Mouse (Mus musculus) hindbrain, embryonic 14.5 days (tissue): ENCODE data around the gene Rps6kc1. TPM values are rescaled to one million over a fixed set of nuclear protein-coding genes. Genes with fewer than 3 reads are reported as not detected.

Experiments used
- ATAC-seq: fragments of 200-750 bp; cut with Nextera tagmentation; 2 replicates; pipeline ENCODE4 v1.8.0; 2017; ENCODE audit warnings: moderate number of reproducible peaks, mild to moderate bottlenecking, moderate TSS enrichment, moderate library complexity; ENCODE audit not compliant: low FRiP score
- DNase-seq: peaks from one replicate; pipeline ENCODE4 v3.0.0-alpha.2; 2015; ENCODE audit warnings: low spot score
- H3K27ac ChIP-seq: fragments of 300-500 bp; sonication (generic); 2 replicates; pipeline ENCODE4 v1.5.1; 2014; ENCODE audit warnings: mild to moderate bottlenecking, moderate library complexity
- H3K27me3 ChIP-seq: fragments of 300-500 bp; sonication (generic); 2 replicates; pipeline ENCODE4 v1.6.1; 2014; ENCODE audit warnings: mild to moderate bottlenecking, low read length, mixed read lengths; ENCODE audit not compliant: control insufficient read depth, insufficient read depth
- H3K36me3 ChIP-seq: fragments of 300-500 bp; sonication (generic); replicated peaks from 2 replicates; pipeline ENCODE4 v1.6.1; 2014; ENCODE audit not compliant: control insufficient read depth, insufficient read depth
- H3K4me1 ChIP-seq: fragments of 300-500 bp; sonication (generic); replicated peaks from 2 replicates; pipeline ENCODE4 v1.6.1; 2014; ENCODE audit warnings: antibody characterized with exemption, low read length, mixed read lengths; ENCODE audit not compliant: control insufficient read depth, insufficient read depth
- H3K4me2 ChIP-seq: fragments of 300-500 bp; sonication (generic); replicated peaks from 2 replicates; pipeline ENCODE4 v1.6.1; 2014; ENCODE audit warnings: mild to moderate bottlenecking, moderate library complexity
- H3K4me3 ChIP-seq: fragments of 300-500 bp; sonication (generic); replicated peaks from 2 replicates; pipeline ENCODE4 v1.5.1; 2014; ENCODE audit warnings: mild to moderate bottlenecking, low read length
- H3K9ac ChIP-seq: fragments of 300-500 bp; sonication (generic); 2 replicates; pipeline ENCODE4 v1.6.1; 2014
- H3K9me3 ChIP-seq: fragments of 300-500 bp; sonication (generic); 2 replicates; pipeline ENCODE4 v1.6.1; 2016; ENCODE audit warnings: low read length; ENCODE audit not compliant: control insufficient read depth
- WGBS: fragments of 180-500 bp; shearing (Covaris S2); extraction: QIAGEN DNeasy Blood & Tissue Kit; methylation state at CpG from one replicate; pipeline ENCODE4 v1.1.7; 2014; 5-methylcytosine and 5-hydroxymethylcytosine counted together
- polyA plus RNA-seq: library from polyadenylated mRNA; unstranded; fragments of >200 nt; fragmentation: Nextera tagmentation; extraction: Ambion mirVana; gene quantifications from 2 replicates; pipeline ENCODE4 v1.2.1, GENCODE M21; 2014

Rps6kc1 gene
- polyA plus RNA-seq, 1 experiment from 2014 or later = 27.7 TPM

- peaks cover 7% of the 10 kb centered on the region; the same call in 1 of the 2 replicates for H3K36me3 ChIP-seq
- WGBS = 54% methylated on average over 3 of the region's 3 CpGs
- no peak for DNase-seq
- H3K4me2 ChIP-seq = no peak overlapping the region
- no peak overlapping the region for H3K27ac ChIP-seq
- no peak for ATAC-seq
- no peaks in the 10 kb centered on the region for H3K27me3 ChIP-seq
- H3K9ac ChIP-seq = no peak overlapping the region
- H3K9me3 ChIP-seq = no peaks in the 10 kb centered on the region
- no peaks in the 10 kb centered on the region for H3K4me1 ChIP-seq
- H3K4me3 ChIP-seq = no peak overlapping the region
Measured at GRCm38 (mm10) chr1:190854465-190854864, 57.1 kb downstream of the Rps6kc1 start.

GRCm38 (mm10) chr1:190849162-190849865, 62.3 kb downstream of the Rps6kc1 start:
- H3K36me3 ChIP-seq = 0 out of 2 replicates have a peak, but pooled peaks cover 1% of the 10 kb centered on the region
- DNase-seq = no peak
- H3K9me3 ChIP-seq = no peaks in the 10 kb centered on the region
- 71% methylated on average over 11 of the region's 11 CpGs for WGBS
- H3K4me3 ChIP-seq = no peak overlapping the region
- no peak for ATAC-seq
- no peaks in the 10 kb centered on the region for H3K27me3 ChIP-seq
- no peak overlapping the region for H3K27ac ChIP-seq
- H3K4me2 ChIP-seq = no peak overlapping the region
- no peak overlapping the region for H3K9ac ChIP-seq
- H3K4me1 ChIP-seq = no peaks in the 10 kb centered on the region

GRCm38 (mm10) chr1:190848676-190849075, 62.9 kb downstream of the Rps6kc1 start:
- DNase-seq = no peak
- Histone ChIP-seq H3K27me3 (no peaks in the 10 kb centered on the region), H3K4me2 (no peak overlapping the region), H3K27ac (no peak overlapping the region), H3K36me3 (peaks cover 8% of the 10 kb centered on the region; the same call in 1 of the 2 replicates), H3K9me3 (no peaks in the 10 kb centered on the region), H3K9ac (no peak overlapping the region), H3K4me3 (no peak overlapping the region), H3K4me1 (no peaks in the 10 kb centered on the region)
- 48% methylated on average over 3 of the region's 3 CpGs for WGBS
- ATAC-seq = no peak

GRCm38 (mm10) chr1:190846956-190847355, 64.6 kb downstream of the Rps6kc1 start:
- H3K27me3 ChIP-seq = no peaks in the 10 kb centered on the region
- ATAC-seq (no peak), DNase-seq (no peak)
- H3K4me3 ChIP-seq = no peak overlapping the region
- no peaks in the 10 kb centered on the region for H3K9me3 ChIP-seq
- H3K4me1 ChIP-seq = no peaks in the 10 kb centered on the region
- H3K9ac ChIP-seq = no peak overlapping the region
- WGBS = 81% methylated on average over 3 of the region's 3 CpGs
- peaks cover 21% of the 10 kb centered on the region for H3K36me3 ChIP-seq
- H3K27ac ChIP-seq = no peak overlapping the region
- no peak overlapping the region for H3K4me2 ChIP-seq

- Histone ChIP-seq H3K9me3 (no peaks in the 10 kb centered on the region), H3K27me3 (no peaks in the 10 kb centered on the region), H3K4me3 (no peak overlapping the region), H3K9ac (no peak overlapping the region), H3K4me1 (no peaks in the 10 kb centered on the region), H3K36me3 (peaks cover 21% of the 10 kb centered on the region), H3K4me2 (no peak overlapping the region), H3K27ac (no peak overlapping the region)
- WGBS = 87% methylated on average over 11 of the region's 11 CpGs
- DNase-seq (no peak), ATAC-seq (no peak)
Measured at GRCm38 (mm10) chr1:190846074-190846730, 65.4 kb downstream of the Rps6kc1 start.

GRCm38 (mm10) chr1:190845419-190845818, 66.2 kb downstream of the Rps6kc1 start:
- Histone ChIP-seq H3K27ac (no peak overlapping the region), H3K9me3 (no peaks in the 10 kb centered on the region), H3K4me3 (no peak overlapping the region), H3K9ac (no peak overlapping the region), H3K27me3 (no peaks in the 10 kb centered on the region), H3K36me3 (peaks cover 27% of the 10 kb centered on the region), H3K4me1 (no peaks in the 10 kb centered on the region), H3K4me2 (no peak overlapping the region)
- ATAC-seq = no peak
- DNase-seq = no peak
- WGBS = 81% methylated on average over 4 of the region's 4 CpGs

GRCm38 (mm10) chr1:190844356-190844755, 67.2 kb downstream of the Rps6kc1 start:
- no peak overlapping the region for H3K27ac ChIP-seq
- no peak overlapping the region for H3K9ac ChIP-seq
- DNase-seq (no peak), ATAC-seq (no peak)
- no peaks in the 10 kb centered on the region for H3K4me1 ChIP-seq
- no peak overlapping the region for H3K4me3 ChIP-seq
- H3K4me2 ChIP-seq = no peak overlapping the region
- no peaks in the 10 kb centered on the region for H3K9me3 ChIP-seq
- WGBS = 66% methylated on average over 11 of the region's 11 CpGs
- H3K36me3 ChIP-seq = peaks cover 27% of the 10 kb centered on the region
- no peaks in the 10 kb centered on the region for H3K27me3 ChIP-seq

- Histone ChIP-seq H3K9ac (no peak overlapping the region), H3K9me3 (no peaks in the 10 kb centered on the region), H3K4me2 (no peak overlapping the region), H3K27me3 (no peaks in the 10 kb centered on the region), H3K36me3 (peaks cover 20% of the 10 kb centered on the region; the same call in 1 of the 2 replicates), H3K27ac (no peak overlapping the region), H3K4me3 (no peak overlapping the region), H3K4me1 (no peaks in the 10 kb centered on the region)
- ATAC-seq = no peak
- WGBS = 85% methylated on average over 2 of the region's 2 CpGs
- DNase-seq = no peak
Measured at GRCm38 (mm10) chr1:190836046-190836445, 75.5 kb downstream of the Rps6kc1 start.

- 81% methylated on average over 7 of the region's 7 CpGs for WGBS
- no peaks in the 10 kb centered on the region for H3K4me1 ChIP-seq
- H3K27me3 ChIP-seq = no peaks in the 10 kb centered on the region
- H3K4me3 ChIP-seq = no peak overlapping the region
- no peak overlapping the region for H3K27ac ChIP-seq
- no peak for DNase-seq
- peaks cover 15% of the 10 kb centered on the region; the same call in 1 of the 2 replicates for H3K36me3 ChIP-seq
- H3K9ac ChIP-seq = no peak overlapping the region
- no peak for ATAC-seq
- no peak overlapping the region for H3K4me2 ChIP-seq
- no peaks in the 10 kb centered on the region for H3K9me3 ChIP-seq
Measured at GRCm38 (mm10) chr1:190834201-190834907, 77.2 kb downstream of the Rps6kc1 start.
